Mouse (Mus musculus) CD8-positive naive resting alpha-beta T cell, adult 57 days (primary cell): Measurements from ENCODE around the gene Mapkbp1. TPM values are rescaled to one million over a fixed set of nuclear protein-coding genes. Genes with fewer than 3 reads are reported as not detected.

Source experiments
- total RNA-seq: library from RNA; stranded (reverse); gene quantifications from one replicate; pipeline ENCODE4 v1.2.4, GENCODE M21; 2023

Gene Mapkbp1
- 12.2 TPM for total RNA-seq

DNA sequence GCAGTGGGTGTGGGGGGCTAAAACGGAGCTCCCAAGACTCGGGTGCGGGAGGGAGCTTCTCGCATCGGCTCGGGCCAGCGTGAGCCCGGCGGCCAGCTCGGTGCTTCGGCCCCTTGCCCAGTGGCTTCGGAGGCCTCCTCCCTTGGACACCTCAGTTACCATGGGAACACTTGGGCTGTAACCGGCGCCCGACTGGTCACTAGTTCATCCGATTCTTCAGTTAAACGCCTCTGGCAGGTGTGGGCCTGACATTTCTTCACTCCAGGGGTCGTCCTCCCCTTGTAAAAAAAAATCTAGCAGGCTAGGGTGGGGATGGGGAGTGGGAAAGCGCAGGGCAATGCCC is at the start of gene Mapkbp1:
TSS of gene Mapkbp1 (plus strand) at position 163 of the 343 bp plus-strand sequence.

GRCm38 (mm10) chr2:120026984-120027949 is 54.8 kb downstream of the Mapkbp1 start, which contains the start of the genes Jmjd7 and Gm28042:
Gene Jmjd7, plus strand, starts transcription at chr2:120027483.
Gene Gm28042, plus strand, starts transcription at chr2:120027493.

GRCm38 (mm10) chr2:120032726-120033467 is 60.4 kb downstream of the Mapkbp1 start, which contains the start of gene Pla2g4b:
Gene Pla2g4b, plus strand, starts transcription at chr2:120033417.

Other genes starting within 250 kb of the Mapkbp1 start
- not detected for gene Itpka, start 230.4 kb upstream of the Mapkbp1 start, total RNA-seq
- gene Ltk, start 212.3 kb upstream of the Mapkbp1 start, total RNA-seq: 3.0 TPM
- 34.8 TPM for gene Rpap1, start 185.2 kb upstream of the Mapkbp1 start, total RNA-seq
- gene Tyro3, start 175.0 kb upstream of the Mapkbp1 start, total RNA-seq: 6.6 TPM
- 81.5 TPM for gene Mga, start 75.5 kb upstream of the Mapkbp1 start, total RNA-seq
- 11.0 TPM for gene Jmjd7, start 54.8 kb downstream of the Mapkbp1 start, total RNA-seq
- gene Gm28042, start 54.8 kb downstream of the Mapkbp1 start, total RNA-seq: 3.4 TPM
- gene Pla2g4b, start 60.7 kb downstream of the Mapkbp1 start, total RNA-seq: 5.0 TPM
- gene Ehd4, start 181.9 kb downstream of the Mapkbp1 start, total RNA-seq: 15.2 TPM